Mouse (Mus musculus) thymus, postnatal 14 days (tissue): ENCODE measurements around the gene Cnpy1.

Source experiments
- DNase-seq: peaks from one replicate; pipeline ENCODE4 v3.0.0; 2021

Gene Cnpy1

GRCm38 (mm10) chr5:28178322-28178721 lies 67.3 kb downstream of the Cnpy1 start:
- DNase-seq, result no peak

DNA sequence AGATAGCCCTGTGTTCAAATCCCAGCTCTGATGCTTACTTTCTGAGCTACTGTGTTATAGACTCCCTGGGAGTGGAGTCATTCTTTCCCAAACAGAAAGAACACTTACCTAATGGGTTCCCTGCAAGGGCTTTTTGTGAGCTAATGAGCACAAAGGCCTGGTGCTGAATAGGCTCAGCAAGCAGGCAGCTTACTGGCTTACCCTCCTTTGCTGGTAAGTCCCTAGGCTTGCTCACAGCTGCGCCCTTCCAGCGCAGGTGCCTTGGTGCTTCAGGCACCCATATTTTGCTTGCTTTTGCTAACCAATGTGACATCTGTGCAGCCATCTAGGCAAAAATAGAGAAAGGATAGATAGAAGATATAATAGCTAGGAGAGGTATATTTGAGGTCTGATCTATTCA lies 69.0 kb downstream of the Cnpy1 start:
- no peak for DNase-seq

- no peak for DNase-seq
Measured at GRCm38 (mm10) chr5:28176023-28176422, 69.6 kb downstream of the Cnpy1 start.

DNA sequence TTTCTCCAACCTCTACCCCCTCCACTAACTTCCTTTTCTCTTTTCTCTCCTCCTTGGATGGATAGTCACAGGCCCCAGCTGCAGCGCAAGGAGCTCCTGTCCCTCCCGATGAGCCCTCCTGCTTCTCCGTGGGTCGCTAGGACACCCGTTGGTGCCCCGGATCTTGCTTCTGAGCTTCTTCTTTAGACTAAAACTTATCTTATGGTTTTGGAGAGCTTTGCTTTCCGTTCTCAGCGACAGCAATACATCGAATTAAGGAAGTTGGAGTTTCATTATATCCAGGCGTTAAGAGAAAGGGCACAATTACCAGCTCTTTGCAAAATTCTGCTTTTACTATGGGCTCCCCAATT lies 70.1 kb downstream of the Cnpy1 start:
- no peak for DNase-seq

DNA sequence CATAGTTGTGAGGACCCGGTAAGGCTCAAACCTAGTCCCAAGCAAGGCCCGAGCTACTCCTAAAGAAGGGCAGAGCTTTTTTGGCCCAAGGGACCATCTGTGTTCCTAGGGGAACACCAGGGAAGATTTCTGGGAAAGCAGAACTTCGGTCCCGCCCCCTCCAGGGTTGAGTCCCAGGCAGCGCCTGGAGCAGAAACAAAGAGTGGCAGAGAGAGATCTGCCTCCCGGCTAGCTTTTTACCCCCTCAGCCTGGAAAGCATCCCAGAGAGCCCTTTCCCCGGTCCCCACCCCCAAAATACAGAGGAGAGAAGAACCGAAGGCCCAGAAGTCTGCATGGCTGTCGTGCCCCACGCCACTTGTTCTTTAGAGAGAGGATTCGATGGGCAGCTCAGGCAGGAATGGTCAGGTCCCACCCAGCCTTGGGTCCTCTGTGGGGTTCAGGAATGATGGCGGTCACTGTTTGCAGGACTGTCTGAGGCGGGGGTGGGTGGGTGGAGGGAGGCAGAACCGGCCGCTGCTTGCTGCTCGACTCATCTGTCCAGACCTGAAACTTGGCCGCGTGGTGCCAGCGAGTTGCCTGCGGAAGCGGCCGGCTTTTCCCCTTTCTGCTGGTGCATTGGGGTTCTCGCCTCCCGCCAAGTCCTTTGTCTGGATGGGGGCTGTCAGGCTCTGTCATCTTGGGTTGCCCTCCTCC lies 70.6 kb downstream of the Cnpy1 start:
- DNase-seq, result no peak

- DNase-seq, result no peak
Measured at GRCm38 (mm10) chr5:28174086-28174485, 71.5 kb downstream of the Cnpy1 start.

DNA sequence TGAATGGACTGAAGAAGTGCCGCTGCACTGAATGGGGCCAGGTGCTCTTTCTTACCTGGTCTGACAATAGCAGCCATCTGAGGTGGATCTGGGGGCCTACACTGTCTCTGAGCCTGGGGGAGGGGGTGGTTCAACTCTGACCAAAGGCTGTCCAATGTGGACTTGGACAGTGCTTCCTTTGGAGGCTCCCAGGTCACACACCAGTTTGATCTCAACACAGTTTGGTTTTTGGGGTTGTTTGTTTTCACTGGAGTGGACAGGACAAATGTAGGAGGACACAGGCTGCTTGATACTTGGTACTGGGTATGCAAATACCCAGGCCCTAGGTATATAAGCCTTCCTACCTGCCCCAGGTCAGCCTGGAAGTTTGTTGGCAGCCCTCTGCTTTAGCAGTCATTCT lies 71.9 kb downstream of the Cnpy1 start:
- no peak for DNase-seq

DNA sequence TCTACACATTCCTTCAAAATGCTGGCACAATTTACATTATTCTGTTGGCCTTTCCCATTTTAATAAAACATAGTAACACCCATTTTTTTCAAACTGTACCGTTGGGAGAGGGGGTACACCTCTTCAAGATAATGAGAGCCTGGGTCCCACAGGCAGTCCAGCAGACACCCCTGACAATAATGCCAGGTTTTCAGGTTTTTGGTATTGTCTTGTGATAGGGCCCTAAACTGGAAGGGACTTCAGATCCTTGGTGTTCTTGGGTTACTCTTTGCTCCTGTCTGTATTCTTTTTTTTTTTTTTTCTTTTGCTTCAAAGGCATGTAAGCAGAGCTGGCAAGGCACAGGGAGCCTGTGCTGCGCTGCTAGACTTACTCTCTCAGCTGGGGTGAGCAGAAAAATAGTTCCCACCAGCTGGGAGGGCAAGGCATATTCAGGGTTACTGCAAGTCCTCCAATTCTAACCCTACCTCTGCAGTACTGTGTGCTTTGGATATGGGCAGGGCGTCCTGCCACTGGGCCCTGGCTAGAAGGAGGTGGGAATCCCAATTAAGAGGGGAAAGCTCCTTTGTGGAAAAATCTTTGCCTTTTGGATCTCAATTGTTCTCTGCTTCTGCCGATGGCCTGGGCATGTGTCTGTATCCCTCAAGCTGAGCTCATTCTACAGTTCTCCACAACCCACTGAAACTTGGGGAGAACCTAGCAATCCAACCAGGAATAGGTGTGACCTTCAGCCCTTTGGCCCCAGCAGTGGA lies 72.5 kb downstream of the Cnpy1 start:
- no peak for DNase-seq

GRCm38 (mm10) chr5:28172261-28172920 lies 73.2 kb downstream of the Cnpy1 start:
- no peak for DNase-seq

- DNase-seq, result no peak
Measured at GRCm38 (mm10) chr5:28171667-28172066, 73.9 kb downstream of the Cnpy1 start.

DNA sequence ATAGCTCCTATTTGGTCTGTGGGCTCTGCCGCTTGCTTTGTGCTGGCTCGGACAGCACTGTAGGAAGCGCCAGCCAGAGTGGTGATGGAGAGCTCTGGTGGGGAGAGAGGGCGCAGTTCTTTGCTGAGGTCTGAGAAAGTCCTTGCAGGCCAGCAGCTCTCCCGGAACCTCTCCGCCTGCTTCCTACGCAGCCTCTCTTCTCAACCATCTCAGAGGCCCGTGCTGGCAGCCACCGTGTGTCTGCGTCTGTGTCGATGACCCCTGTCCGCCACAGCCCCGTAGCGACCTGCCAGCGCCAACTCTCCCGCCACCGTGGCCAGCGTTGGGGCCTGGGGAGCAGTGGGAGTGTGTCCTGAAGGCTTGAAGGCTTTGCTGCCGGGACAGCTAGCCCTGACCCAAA lies 74.7 kb downstream of the Cnpy1 start:
- no peak for DNase-seq

- no peak for DNase-seq
Measured at GRCm38 (mm10) chr5:28170081-28170480, 75.5 kb downstream of the Cnpy1 start.

DNA sequence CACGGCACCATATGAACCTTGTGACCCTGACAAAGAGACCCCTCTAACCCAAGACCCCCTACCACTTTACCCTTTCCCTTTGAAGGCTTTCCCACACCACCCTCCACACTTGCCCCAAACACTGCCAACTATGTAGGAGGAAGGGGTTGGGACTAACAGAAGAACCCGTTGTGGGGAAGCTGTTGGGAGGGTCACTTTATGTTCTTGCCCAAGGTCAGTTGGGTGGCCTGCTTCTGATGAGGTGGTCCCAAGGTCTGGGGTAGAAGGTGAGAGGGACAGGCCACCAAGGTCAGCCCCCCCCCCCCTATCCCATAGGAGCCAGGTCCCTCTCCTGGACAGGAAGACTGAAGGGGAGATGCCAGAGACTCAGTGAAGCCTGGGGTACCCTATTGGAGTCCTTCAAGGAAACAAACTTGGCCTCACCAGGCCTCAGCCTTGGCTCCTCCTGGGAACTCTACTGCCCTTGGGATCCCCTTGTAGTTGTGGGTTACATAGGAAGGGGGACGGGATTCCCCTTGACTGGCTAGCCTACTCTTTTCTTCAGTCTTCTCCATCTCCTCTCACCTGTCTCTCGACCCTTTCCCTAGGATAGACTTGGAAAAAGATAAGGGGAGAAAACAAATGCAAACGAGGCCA lies 76.3 kb downstream of the Cnpy1 start:
- no peak for DNase-seq

DNA sequence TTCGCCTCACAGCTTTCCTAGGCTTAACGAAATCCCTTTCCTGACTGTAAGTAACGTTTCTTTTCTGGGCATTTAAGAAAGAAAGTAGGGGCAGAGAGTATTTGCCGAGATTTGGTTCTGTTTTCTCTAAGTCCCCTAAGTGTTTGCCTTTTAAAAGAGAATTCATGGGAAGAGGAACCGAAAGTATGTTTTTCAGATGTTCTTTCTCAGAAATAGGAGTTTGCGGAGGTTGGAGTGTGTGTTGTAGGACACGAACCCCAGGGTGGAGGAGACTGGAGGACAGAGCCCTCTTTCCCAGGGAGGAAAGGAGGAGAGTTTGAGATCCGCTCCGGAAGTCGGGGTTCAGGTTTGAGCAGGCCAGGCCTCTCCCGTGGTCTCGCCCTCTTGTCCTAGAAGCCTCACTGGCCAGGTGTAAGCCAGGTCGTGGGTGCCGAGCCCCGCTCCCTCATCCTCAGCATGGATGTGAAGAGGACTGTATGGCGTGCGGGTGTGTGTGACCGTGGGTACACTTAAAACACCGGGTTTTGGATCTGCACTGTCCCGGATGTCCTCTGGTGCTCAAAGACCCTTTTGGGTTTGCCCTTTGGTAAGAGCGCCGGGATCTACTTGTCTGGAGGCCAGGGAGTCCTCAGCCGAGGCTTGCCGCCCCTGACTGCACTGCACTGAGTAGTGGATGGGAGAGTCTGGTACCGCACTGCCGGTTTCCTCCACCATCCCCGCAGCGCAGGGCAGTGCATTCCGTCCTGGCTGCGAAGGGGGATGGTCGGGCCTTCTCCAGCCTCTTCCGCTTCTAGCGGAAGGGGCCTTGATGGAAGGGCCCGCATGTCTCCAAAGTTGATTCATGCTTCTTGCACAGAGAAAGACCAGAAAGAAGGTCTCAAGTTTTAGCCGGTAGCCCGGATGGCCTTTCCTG lies 77.1 kb downstream of the Cnpy1 start:
- DNase-seq, result no peak

- no peak for DNase-seq
Measured at GRCm38 (mm10) chr5:28167611-28168252, 77.9 kb downstream of the Cnpy1 start.

DNA sequence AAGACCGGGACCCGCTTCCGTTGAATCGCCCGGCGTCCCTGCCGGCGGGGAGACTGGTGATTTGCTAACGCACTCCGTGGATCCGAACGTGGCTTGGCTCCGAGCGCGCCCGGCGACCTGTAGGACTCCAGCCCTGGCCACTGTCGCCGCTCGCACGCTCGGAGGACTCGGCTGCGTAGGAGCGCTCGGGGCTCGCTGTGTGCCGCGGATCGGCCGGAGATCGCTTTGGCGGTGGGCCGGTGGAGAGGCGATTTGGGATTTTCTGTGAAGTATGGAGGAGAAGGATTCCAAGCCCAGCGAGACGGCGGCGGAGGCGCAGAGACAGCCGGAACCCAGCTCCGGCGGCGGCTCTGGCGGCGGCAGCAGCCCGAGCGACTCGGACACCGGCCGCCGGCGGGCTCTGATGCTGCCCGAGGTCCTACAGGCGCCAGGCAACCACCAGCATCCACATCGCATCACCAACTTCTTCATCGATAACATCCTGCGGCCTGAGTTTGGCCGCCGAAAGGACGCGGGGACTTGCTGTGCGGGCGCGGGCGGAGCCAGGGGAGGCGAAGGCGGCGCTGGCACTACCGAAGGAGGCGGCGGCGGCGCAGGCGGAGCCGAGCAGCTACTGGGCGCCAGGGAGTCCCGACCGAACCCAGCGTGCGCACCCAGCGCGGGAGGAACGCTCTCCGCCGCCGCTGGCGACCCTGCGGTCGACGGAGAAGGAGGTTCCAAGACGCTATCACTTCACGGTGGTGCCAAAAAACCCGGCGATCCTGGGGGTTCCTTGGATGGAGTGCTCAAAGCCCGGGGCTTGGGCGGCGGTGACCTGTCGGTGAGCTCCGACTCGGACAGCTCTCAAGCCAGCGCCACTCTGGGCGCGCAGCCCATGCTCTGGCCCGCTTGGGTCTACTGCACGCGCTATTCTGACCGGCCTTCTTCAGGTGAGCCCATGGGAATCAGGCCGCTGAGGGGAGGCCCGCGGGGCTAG lies 79.1 kb downstream of the Cnpy1 start:
- no peak for DNase-seq

- no peak for DNase-seq
Measured at GRCm38 (mm10) chr5:28165358-28166255, 80.0 kb downstream of the Cnpy1 start, which contains the start of gene En2. Gene En2 (plus strand): TSS chr5:28165694.

DNA sequence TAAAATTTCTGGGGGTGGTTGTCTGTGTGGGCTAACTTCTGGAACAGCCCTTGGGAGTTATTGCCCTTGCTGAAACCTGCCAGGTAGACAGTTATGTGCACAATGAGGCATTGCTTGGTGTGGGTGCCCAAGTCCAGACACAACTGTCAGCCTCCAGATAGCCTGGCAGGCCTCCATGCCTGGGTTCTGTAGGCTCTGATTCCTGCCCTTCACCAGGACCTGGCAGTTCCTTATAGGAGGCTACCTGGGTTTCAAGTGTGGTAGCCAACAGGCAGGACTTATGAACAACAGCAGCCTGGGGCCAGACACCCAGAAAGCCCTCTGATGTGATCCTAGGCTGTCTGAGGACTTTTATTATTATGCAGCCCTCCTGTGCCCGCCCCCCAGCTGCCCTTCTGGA lies 81.7 kb downstream of the Cnpy1 start:
- DNase-seq, result no peak

GRCm38 (mm10) chr5:28161938-28162402 lies 83.6 kb downstream of the Cnpy1 start:
- DNase-seq, result no peak
